Mouse (Mus musculus): Measurements from ENCODE around the gene Klf17. TPM values are rescaled to one million over a fixed set of nuclear protein-coding genes. Genes with fewer than 3 reads are reported as not detected.

The Klf17 gene
- polyA plus RNA-seq, 1 experiment from 2014 or later, result not detected

- H3K27me3 ChIP-seq, result peaks cover 4% of the 10 kb centered on the region
- no peak for ATAC-seq
- TF ChIP-seq CTCF (IDR thresholded peaks at IDR 0.05), result no peak
- ChIA-PET POLR2A (no interaction called here), CTCF (no interaction called here)
- DNase-seq (ENCODE audit: low read depth, low spot score), result no peak
- in situ Hi-C loops (cut with MboI; ENCODE audit: low pct_unique_long_range_greater_than_20kb), result no loop called here
Observed at GRCm38 (mm10) chr4:117737559-117737958, 27.9 kb downstream of the Klf17 start.

DNA sequence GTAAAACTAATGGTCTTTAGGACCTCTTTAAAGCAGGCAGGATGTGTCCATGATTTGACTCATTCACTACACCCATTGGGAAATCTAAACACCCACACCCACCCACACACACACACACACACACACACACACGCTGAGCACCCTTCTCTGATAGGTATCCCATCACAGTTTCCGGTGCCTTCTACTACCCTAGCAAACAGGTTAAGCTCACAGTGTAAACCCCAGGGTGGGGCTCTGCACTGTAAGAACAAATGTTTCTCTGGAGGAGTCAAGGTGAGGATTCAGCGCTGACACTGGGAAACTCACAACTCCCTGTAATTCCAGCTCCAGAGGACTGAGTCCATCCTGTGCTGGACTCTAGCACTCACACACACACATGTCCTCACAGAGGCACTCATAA is 33.5 kb downstream of the Klf17 start:
- no peak for TF ChIP-seq CTCF (IDR thresholded peaks at IDR 0.05)
- ChIA-PET CTCF (no interaction called here), POLR2A (no interaction called here)
- ATAC-seq (no peak), DNase-seq (ENCODE audit: low read depth, low spot score) (no peak)
- H3K27me3 ChIP-seq, result peaks cover 4% of the 10 kb centered on the region
- in situ Hi-C loops (cut with MboI; ENCODE audit: low pct_unique_long_range_greater_than_20kb), result no loop called here

DNA sequence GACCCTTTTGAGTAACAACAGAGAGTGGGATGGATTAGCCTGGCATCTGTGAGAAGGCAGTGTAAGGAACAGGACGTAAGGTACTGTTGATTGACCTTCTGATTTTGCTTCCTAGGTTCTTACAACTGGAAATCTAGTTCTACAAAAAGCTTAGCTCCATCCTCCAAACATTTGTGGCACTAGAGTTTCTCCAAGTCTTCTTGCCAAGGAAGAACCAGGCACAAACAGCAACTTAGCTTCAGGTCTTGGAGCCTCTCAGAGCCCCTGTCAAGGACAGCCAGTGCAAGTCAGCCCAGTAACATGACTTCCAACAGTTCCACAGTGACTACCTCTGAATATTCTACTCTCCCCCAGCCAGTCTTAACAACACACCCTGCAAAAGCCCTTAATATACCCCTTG is 41.3 kb downstream of the Klf17 start, which contains the start of gene Gm12845:
Gene Gm12845, plus strand, starts transcription at position 301 of the 400 bp plus-strand sequence.
- DNase-seq (ENCODE audit: low read depth, low spot score), result no peak
- no peak for ATAC-seq
- in situ Hi-C loops (cut with MboI; ENCODE audit: low pct_unique_long_range_greater_than_20kb), result no loop called here
- TF ChIP-seq CTCF (IDR thresholded peaks at IDR 0.05), result no peak
- ChIA-PET POLR2A (no interaction called here), CTCF (no interaction called here)
- H3K27me3 ChIP-seq, result peaks cover 18% of the 10 kb centered on the region

- in situ Hi-C loops (cut with MboI; ENCODE audit: low pct_unique_long_range_greater_than_20kb), result loop anchor here (10.0 kb wide), 1 partner anchor 51 kb away; the partner anchor contains the start of gene Klf17
Observed at GRCm38 (mm10) chr4:117713303-117714098, 51.9 kb downstream of the Klf17 start.

GRCm38 (mm10) chr4:117712314-117712713 is 53.1 kb downstream of the Klf17 start:
- H3K27me3 ChIP-seq, result peaks cover 4% of the 10 kb centered on the region
- POLR2A ChIA-PET, result no interaction called here
- DNase-seq (ENCODE audit: low read depth, low spot score) (no peak), ATAC-seq (no peak)
- CTCF ChIA-PET, result no interaction called here
- TF ChIP-seq CTCF (IDR thresholded peaks at IDR 0.05), result no peak
- in situ Hi-C loops (cut with MboI; ENCODE audit: low pct_unique_long_range_greater_than_20kb), result loop anchor here (10.0 kb wide), 1 partner anchor 52 kb away; the partner anchor contains the start of gene Klf17

More at GRCm38 (mm10) chr4:117713303-117714098, 51.9 kb downstream of the Klf17 start:
- ATAC-seq, result no peak
- DNase-seq (ENCODE audit: low read depth, low spot score), result no peak
- TF ChIP-seq CTCF (IDR thresholded peaks at IDR 0.05), result no peak
- H3K27me3 ChIP-seq, result peaks cover 4% of the 10 kb centered on the region
- ChIA-PET CTCF (no interaction called here), POLR2A (no interaction called here)

DNA sequence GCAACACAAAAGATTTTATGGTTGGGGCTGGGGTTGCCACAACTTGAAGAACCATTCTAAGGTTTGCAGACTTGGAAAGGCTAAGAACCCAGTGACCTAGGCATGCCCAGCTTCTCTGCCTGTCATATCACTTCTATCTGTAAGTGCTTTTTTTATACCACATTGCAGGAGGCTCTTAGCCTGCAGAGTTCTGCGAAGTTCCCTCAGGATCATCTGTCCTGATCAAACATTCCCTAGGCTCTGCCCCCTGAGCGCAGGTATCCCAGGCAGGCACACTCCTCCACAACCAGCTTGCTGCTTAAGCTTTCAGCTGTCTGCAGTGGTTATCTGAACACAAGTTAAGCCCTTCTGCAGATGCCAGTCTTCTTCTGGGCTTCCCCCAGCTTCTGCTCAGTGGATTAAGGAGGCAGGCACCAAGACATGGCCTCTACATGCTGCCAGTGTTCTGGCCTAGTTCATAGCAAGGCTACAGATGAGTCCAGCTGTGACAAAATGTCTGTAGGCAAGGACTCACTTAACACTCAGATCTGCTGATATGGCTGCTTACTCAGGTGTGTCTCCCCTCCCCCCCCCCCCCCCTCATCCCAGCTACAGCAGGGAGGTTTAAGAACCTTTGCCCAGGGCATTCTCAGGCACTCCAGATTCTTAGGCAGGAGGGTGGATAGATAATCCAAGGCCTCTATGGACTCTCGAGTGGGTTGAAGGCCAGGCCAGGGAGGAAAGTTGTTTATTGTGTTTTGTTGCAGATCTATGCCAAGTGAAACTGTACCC is 56.5 kb downstream of the Klf17 start:
- TF ChIP-seq CTCF (IDR thresholded peaks at IDR 0.05), result no peak
- H3K27me3 ChIP-seq, result peaks cover 6% of the 10 kb centered on the region
- ATAC-seq, result no peak
- ChIA-PET POLR2A (no interaction called here), CTCF (no interaction called here)
- in situ Hi-C loops (cut with MboI; ENCODE audit: low pct_unique_long_range_greater_than_20kb), result no loop called here
- no peak for DNase-seq (ENCODE audit: low read depth, low spot score)

Other genes starting within 250 kb of the Klf17 start
- gene Eri3, start 215.3 kb downstream of the Klf17 start, polyA plus RNA-seq (2021), result 108 TPM
- 23.2 TPM for gene Dmap1, start 83.4 kb downstream of the Klf17 start, polyA plus RNA-seq (2021)
- not detected for gene Gm12845, start 41.2 kb downstream of the Klf17 start, polyA plus RNA-seq (2021)
- gene Slc6a9, start 68.9 kb upstream of the Klf17 start, polyA plus RNA-seq (2021), result 12.8 TPM
- gene Ccdc24, start 106.9 kb upstream of the Klf17 start, polyA plus RNA-seq (2021), result 0.78 TPM
- 26.0 TPM for gene B4galt2, start 117.8 kb upstream of the Klf17 start, polyA plus RNA-seq (2021)
- 236 TPM for gene Atp6v0b, start 121.7 kb upstream of the Klf17 start, polyA plus RNA-seq (2021)
- gene Dph2, start 126.4 kb upstream of the Klf17 start, polyA plus RNA-seq (2021), result 7.0 TPM
- 51.9 TPM for gene Ipo13, start 149.4 kb upstream of the Klf17 start, polyA plus RNA-seq (2021)
- gene Artn, start 164.1 kb upstream of the Klf17 start, polyA plus RNA-seq (2021), result not detected